Mouse (Mus musculus): Measurements from ENCODE around the gene Nat8l. TPM values are rescaled to one million over a fixed set of nuclear protein-coding genes. Genes with fewer than 3 reads are reported as not detected.
"Not testable (repeated sequence)": the region's sequence is repeated elsewhere in the genome, so short reads cannot be mapped to it uniquely, and the experiment has no call there.

The Nat8l gene
- 1 to 10 TPM in 1 of 2 experiments, under 1 TPM in 1; 0.79 to 1.1 TPM for total RNA-seq (2021)

- intact Hi-C loops (cut with DNase I): no loop called here
- peak; percentile 33 to 42 for DNase-seq
Measured at GRCm38 (mm10) chr5:33995843-33996693, at the start of gene Nat8l. Gene Nat8l, plus strand, starts transcription at chr5:33995984.

GRCm38 (mm10) chr5:33947035-33947434 lies 48.7 kb upstream of the Nat8l start:
- intact Hi-C loops (cut with DNase I); DNase-seq: not testable (repeated sequence)

GRCm38 (mm10) chr5:33948314-33948713 lies 47.5 kb upstream of the Nat8l start:
- intact Hi-C loops (cut with DNase I): no loop called here
- DNase-seq: no peak

- intact Hi-C loops (cut with DNase I): no loop called here
- no peak for DNase-seq
Measured at GRCm38 (mm10) chr5:33953471-33954185, 42.2 kb upstream of the Nat8l start.

- peak; percentile 78 to 81 for DNase-seq
- intact Hi-C loops (cut with DNase I): no loop called here
Measured at GRCm38 (mm10) chr5:33954354-33954753, 41.4 kb upstream of the Nat8l start.

GRCm38 (mm10) chr5:33955868-33956267 lies 39.9 kb upstream of the Nat8l start:
- no peak for DNase-seq
- intact Hi-C loops (cut with DNase I): loop anchor here (5.0 kb wide), 1 partner anchor 274 kb away; no protein-coding TSS in a partner anchor

- no peak for DNase-seq
- intact Hi-C loops (cut with DNase I): loop anchor here (5.0 kb wide), 1 partner anchor 277 kb away; no protein-coding TSS in a partner anchor
Measured at GRCm38 (mm10) chr5:33959382-33959781, 36.4 kb upstream of the Nat8l start.

- intact Hi-C loops (cut with DNase I): no loop called here
- no peak for DNase-seq
Measured at GRCm38 (mm10) chr5:33974736-33975135, 21.0 kb upstream of the Nat8l start.

- intact Hi-C loops (cut with DNase I): no loop called here
- DNase-seq: no peak
Measured at GRCm38 (mm10) chr5:33976267-33976666, 19.5 kb upstream of the Nat8l start.

- intact Hi-C loops (cut with DNase I): no loop called here
- DNase-seq: no peak
Measured at GRCm38 (mm10) chr5:33982731-33983259, 13.0 kb upstream of the Nat8l start.

GRCm38 (mm10) chr5:33983309-33984121 lies 12.3 kb upstream of the Nat8l start, which contains the start of gene Gm1673:
Gene Gm1673, plus strand, starts transcription at chr5:33983433.
- DNase-seq: peak; percentile 76 to 77
- intact Hi-C loops (cut with DNase I): no loop called here

- peak in 1 of 2 experiments; percentile 64 for DNase-seq
- intact Hi-C loops (cut with DNase I): no loop called here
Measured at GRCm38 (mm10) chr5:33994671-33995625, 836 bp upstream of the Nat8l start.

- DNase-seq: no peak
Measured at GRCm38 (mm10) chr5:33996694-33997045, 886 bp downstream of the Nat8l start.

GRCm38 (mm10) chr5:33997051-33997741 lies 1.4 kb downstream of the Nat8l start:
- DNase-seq: peak; percentile 61 to 69
- intact Hi-C loops (cut with DNase I): no loop called here

More at GRCm38 (mm10) chr5:33996694-33997045, 886 bp downstream of the Nat8l start:
- intact Hi-C loops (cut with DNase I): no loop called here

- DNase-seq: no peak
- intact Hi-C loops (cut with DNase I): no loop called here
Measured at GRCm38 (mm10) chr5:33997829-33998504, 2.2 kb downstream of the Nat8l start.

GRCm38 (mm10) chr5:33998505-33998877 lies 2.7 kb downstream of the Nat8l start:
- DNase-seq: no peak
- intact Hi-C loops (cut with DNase I): no loop called here

GRCm38 (mm10) chr5:33999466-34000090 lies 3.8 kb downstream of the Nat8l start:
- DNase-seq: no peak
- intact Hi-C loops (cut with DNase I): no loop called here

GRCm38 (mm10) chr5:34000809-34001208 lies 5.0 kb downstream of the Nat8l start:
- intact Hi-C loops (cut with DNase I): no loop called here
- no peak for DNase-seq

All from heart, postnatal 36 days (tissue).